Mouse (Mus musculus): ENCODE data around the gene Mvd. TPM values are rescaled to one million over a fixed set of nuclear protein-coding genes. Genes with fewer than 3 reads are reported as not detected.
A peak's percentile ranks its signal among the peaks of the same experiment; 100 is the strongest.

The Mvd gene
- polyA plus RNA-seq, 2 experiments = 17.2 to 21.6 TPM

DNA sequence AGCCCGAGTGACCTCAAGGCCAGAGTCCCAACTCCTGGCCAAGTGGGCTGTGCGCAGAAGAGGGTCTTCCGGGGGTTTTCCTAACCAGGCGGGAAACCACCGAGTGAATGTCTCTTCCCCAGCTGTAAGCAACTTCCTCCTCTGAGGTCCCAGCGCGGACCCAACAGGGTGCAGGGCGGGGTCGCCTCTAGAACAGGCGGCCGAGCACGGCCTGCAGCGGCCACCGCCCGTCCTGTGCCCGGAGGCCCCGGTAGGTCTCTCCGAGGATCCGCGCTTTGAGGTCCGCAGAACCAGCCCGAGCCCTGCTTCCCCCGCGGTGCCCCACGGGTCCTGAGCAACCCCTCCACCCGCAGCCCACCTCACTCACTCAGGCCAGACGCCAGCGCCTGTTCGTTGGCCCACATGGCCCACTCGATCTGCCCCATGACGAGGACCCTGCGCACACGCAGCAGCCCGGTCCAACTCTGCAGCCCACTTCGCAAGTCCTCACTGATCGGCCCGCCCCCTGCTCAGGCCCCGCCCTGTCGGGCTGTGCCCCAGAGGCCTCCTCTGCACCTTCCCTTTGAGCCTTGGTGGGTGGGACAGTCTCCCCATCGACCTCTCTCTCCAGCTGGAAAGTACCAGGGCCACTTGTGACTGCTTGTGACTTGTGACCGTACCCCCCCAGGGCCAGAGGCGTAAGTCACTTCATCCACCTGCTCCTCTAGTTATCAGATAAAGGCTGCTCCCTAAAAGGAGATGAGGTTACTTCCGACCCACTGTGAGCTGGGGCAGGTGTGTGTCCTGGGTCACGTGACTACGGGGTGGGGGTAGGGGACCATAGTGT lies 10.6 kb downstream of the Mvd start, which contains the start of gene Cyba:
Gene Cyba, minus strand, starts transcription at position 488 of the 826 bp plus-strand sequence.
- peak in 2 of 3 experiments; percentile 33 to 49 for DNase-seq (ENCODE audit: low read depth in 3 of 3, low spot score in 3 of 3)
- H3K4me3 ChIP-seq (ENCODE audit: insufficient read depth in 1 of 2, low read depth in 2 of 2, low read length in 2 of 2) = peak within 1 kb of the TSS; percentile 56
- ATAC-seq (ENCODE audit: insufficient read depth) = peak; percentile 69
- H3K4me2 ChIP-seq (ENCODE audit: low read depth) = peak within 1 kb of the TSS; percentile 72
- no peaks in the 10 kb centered on the region for H3K9me3 ChIP-seq (ENCODE audit: control insufficient read depth, low read length)
- H3K27me3 ChIP-seq (ENCODE audit: control insufficient read depth, insufficient read depth, low read length) = no peaks in the 10 kb centered on the region
- 2% methylated on average over 45 of the region's 45 CpGs for WGBS (ENCODE audit: insufficient replicate concordance)
- TF ChIP-seq EP300 (IDR thresholded peaks at IDR 0.05; ENCODE audit: low read depth) (no peak), CTCF (IDR thresholded peaks at IDR 0.05; ENCODE audit: low read depth) (no peak)
- H3K27ac ChIP-seq = peak within 1 kb of the TSS; percentile 6; the same call in 1 of the 2 replicates
- H3K36me3 ChIP-seq (replicated peaks; ENCODE audit: control insufficient read depth, insufficient read depth, low read depth) = no peaks in the 10 kb centered on the region
- H3K9ac ChIP-seq (replicated peaks) = peak within 1 kb of the TSS; percentile 50
- peaks cover 3 to 15% of the 10 kb centered on the region in 2 experiments for H3K4me1 ChIP-seq (replicated peaks; ENCODE audit: control insufficient read depth in 2 of 2, insufficient read depth in 2 of 2, low read length in 1 of 2)

DNA sequence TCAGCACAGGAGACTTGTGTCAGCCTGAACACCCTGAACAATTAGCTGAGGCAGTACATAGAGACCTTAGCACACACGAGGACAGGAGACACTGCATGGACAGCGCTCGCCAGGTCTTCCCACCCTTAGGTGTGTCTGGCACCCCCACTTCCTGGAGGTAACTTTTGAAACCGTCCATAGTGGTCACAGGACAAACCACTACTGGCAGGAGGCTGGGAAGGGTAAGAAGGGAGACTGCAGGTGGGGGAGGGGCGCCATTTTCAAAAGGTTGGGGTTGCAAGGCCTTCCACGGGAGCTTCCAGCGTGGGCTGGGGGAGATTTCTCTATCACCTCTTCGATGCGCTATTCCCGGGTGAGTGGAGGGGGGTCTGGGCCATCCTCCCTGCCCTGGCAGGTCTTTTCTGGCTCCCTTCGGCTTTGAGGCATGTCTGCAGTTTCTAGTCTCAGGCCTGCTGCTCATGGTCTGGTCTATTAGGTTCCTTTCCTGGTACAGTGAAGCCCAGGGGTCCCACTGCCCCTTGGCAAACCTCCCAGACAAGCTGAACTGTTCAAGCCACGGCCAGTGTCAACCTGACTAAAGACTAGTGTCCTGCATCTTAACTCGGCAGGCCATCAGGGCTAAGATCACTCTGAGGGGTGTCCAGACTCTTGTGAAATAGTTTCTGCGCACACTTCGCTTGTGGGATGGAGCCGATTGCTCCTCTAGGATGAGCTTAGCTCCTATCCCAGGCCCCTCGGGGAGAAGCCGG lies 11.4 kb downstream of the Mvd start:
- TF ChIP-seq CTCF (IDR thresholded peaks at IDR 0.05; ENCODE audit: low read depth) (no peak), EP300 (IDR thresholded peaks at IDR 0.05; ENCODE audit: low read depth) (no peak)
- H3K36me3 ChIP-seq (replicated peaks; ENCODE audit: control insufficient read depth, insufficient read depth, low read depth) = no peaks in the 10 kb centered on the region
- H3K9me3 ChIP-seq (ENCODE audit: control insufficient read depth, low read length) = no peaks in the 10 kb centered on the region
- H3K27ac ChIP-seq = peak overlapping the region; percentile 6; the same call in 1 of the 2 replicates
- peaks cover 3 to 15% of the 10 kb centered on the region in 2 experiments for H3K4me1 ChIP-seq (replicated peaks; ENCODE audit: control insufficient read depth in 2 of 2, insufficient read depth in 2 of 2, low read length in 1 of 2)
- DNase-seq (ENCODE audit: low read depth in 3 of 3, low spot score in 3 of 3) = no peak
- peak overlapping the region; percentile 12; the same call in 1 of the 2 replicates for H3K9ac ChIP-seq (replicated peaks)
- H3K4me2 ChIP-seq (ENCODE audit: low read depth) = peak overlapping the region; percentile 72
- no peaks in the 10 kb centered on the region for H3K27me3 ChIP-seq (ENCODE audit: control insufficient read depth, insufficient read depth, low read length)
- ATAC-seq (ENCODE audit: insufficient read depth) = no peak; the same call in 1 of the 2 replicates
- peak overlapping the region; percentile 56 for H3K4me3 ChIP-seq (ENCODE audit: insufficient read depth in 1 of 2, low read depth in 2 of 2, low read length in 2 of 2)
- WGBS (ENCODE audit: insufficient replicate concordance) = 20% methylated on average over 18 of the region's 18 CpGs

DNA sequence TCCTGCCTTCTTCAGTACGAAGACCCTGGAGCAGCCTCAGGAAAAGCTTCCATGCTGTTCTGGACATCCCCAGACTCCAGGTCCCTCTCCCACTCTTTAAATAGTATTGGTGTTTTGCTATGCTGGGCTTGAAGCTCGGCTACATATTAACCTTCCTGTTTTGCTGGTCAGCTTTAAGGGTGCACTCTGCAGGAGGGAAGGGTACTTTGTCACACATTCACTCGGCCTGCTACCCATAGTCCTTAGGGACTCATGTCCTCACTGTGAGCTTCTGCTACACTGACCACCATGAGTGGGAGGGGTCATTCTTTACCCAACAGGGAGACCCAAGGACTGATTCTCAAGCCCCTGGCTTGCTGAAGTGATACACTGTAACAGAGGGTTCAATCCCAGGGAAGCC lies 12.6 kb downstream of the Mvd start:
- Histone ChIP-seq H3K4me2 (ENCODE audit: low read depth) (no peak overlapping the region), H3K9me3 (ENCODE audit: control insufficient read depth, low read length) (no peaks in the 10 kb centered on the region), H3K4me3 (ENCODE audit: insufficient read depth in 1 of 2, low read depth in 2 of 2, low read length in 2 of 2) (no peak overlapping the region), H3K4me1 (replicated peaks; ENCODE audit: control insufficient read depth in 2 of 2, insufficient read depth in 2 of 2, low read length in 1 of 2) (peaks cover 3 to 15% of the 10 kb centered on the region in 2 experiments), H3K9ac (replicated peaks) (no peak overlapping the region), H3K27me3 (ENCODE audit: control insufficient read depth, insufficient read depth, low read length) (no peaks in the 10 kb centered on the region), H3K36me3 (replicated peaks; ENCODE audit: control insufficient read depth, insufficient read depth, low read depth) (no peaks in the 10 kb centered on the region), H3K27ac (no peak overlapping the region)
- ATAC-seq (ENCODE audit: insufficient read depth) (no peak), DNase-seq (ENCODE audit: low read depth in 3 of 3, low spot score in 3 of 3) (no peak)
- TF ChIP-seq CTCF (IDR thresholded peaks at IDR 0.05; ENCODE audit: low read depth) = no peak
- TF ChIP-seq EP300 (IDR thresholded peaks at IDR 0.05; ENCODE audit: low read depth) = no peak
- WGBS (ENCODE audit: insufficient replicate concordance) = 53% methylated on average over 3 of the region's 3 CpGs

DNA sequence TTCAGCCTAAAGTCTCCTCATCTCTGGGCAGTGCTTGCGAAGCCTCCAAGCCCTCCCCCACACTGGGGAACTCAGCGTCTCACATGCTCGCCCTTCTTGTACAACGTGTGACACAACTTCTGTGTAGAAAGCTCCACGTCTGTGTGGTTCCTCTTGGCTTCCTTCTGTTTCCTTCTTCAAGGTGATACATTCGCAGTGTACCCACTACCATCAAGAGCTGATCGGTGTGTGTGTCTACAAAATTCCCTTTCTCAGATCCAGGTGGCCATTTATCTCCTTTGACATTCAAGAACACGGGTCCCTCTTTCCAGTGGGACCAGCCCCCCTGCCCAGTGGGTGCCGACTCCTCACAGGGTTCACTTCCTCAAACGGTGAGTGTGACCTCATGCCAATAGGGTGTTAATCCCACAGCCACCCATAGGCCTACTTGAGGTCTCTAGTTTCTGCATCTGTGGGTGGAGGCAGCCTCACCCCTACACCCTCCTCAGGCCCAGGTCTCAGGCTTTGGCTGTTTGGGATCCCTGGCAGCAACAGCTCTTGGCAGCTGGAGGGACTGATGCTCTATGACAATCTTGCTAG lies 13.1 kb downstream of the Mvd start:
- Histone ChIP-seq H3K27ac (no peak overlapping the region), H3K4me1 (replicated peaks; ENCODE audit: control insufficient read depth in 2 of 2, insufficient read depth in 2 of 2, low read length in 1 of 2) (peaks cover 3 to 15% of the 10 kb centered on the region in 2 experiments), H3K9ac (replicated peaks) (no peak overlapping the region), H3K9me3 (ENCODE audit: control insufficient read depth, low read length) (no peaks in the 10 kb centered on the region), H3K4me2 (ENCODE audit: low read depth) (no peak overlapping the region), H3K4me3 (ENCODE audit: insufficient read depth in 1 of 2, low read depth in 2 of 2, low read length in 2 of 2) (no peak overlapping the region), H3K36me3 (replicated peaks; ENCODE audit: control insufficient read depth, insufficient read depth, low read depth) (no peaks in the 10 kb centered on the region), H3K27me3 (ENCODE audit: control insufficient read depth, insufficient read depth, low read length) (no peaks in the 10 kb centered on the region)
- TF ChIP-seq CTCF (IDR thresholded peaks at IDR 0.05; ENCODE audit: low read depth) (no peak), EP300 (IDR thresholded peaks at IDR 0.05; ENCODE audit: low read depth) (no peak)
- no peak for ATAC-seq (ENCODE audit: insufficient read depth)
- DNase-seq (ENCODE audit: low read depth in 3 of 3, low spot score in 3 of 3) = peak in 1 of 3 experiments; percentile 39
- 42% methylated on average over 10 of the region's 10 CpGs for WGBS (ENCODE audit: insufficient replicate concordance)
